In genomic region chr7:137309071-137310066, GRCm38 (mm10) we compare ENCODE assay signal across 8 mouse cellular contexts. TPM values are rescaled to one million over a fixed set of nuclear protein-coding genes. Genes with fewer than 3 reads are reported as not detected.
DNase-seq lines count a peak whose midpoint lies in the region; ATAC-seq and TF ChIP-seq lines count a peak whose summit lies in the region.

No protein-coding gene starts in this region.

- peak; percentile 57 for ATAC-seq in kidney, embryonic 16.5 days (ENCODE audit: low FRiP score, low TSS enrichment)
- ATAC-seq in hindbrain, embryonic 12.5 days (ENCODE audit: low FRiP score), result peak; percentile 49
- ATAC-seq in midbrain, embryonic 15.5 days (replicated peaks), result peak; percentile 50

- no peak for DNase-seq in kidney, adult 9 months
- DNase-seq in left cerebral cortex, postnatal 10 days (ENCODE audit: extremely low spot score in 1 of 2, low spot score in 2 of 2), result no peak
- DNase-seq in ovary, adult 18-20 months (ENCODE audit: low spot score), result no peak
- DNase-seq in cerebellum, adult 11-12 months, result no peak

- peaks cover 79% of the 10 kb centered on the region for H3K27me3 ChIP-seq in kidney, embryonic 16.5 days (ENCODE audit: insufficient read depth, low read length)
- peaks cover 12% of the 10 kb centered on the region; the same call in 1 of the 2 replicates for H3K27me3 ChIP-seq in hindbrain, embryonic 12.5 days
- H3K27me3 ChIP-seq in midbrain, embryonic 15.5 days (replicated peaks), result 0 out of 2 replicates have a peak, but pooled peaks cover 3% of the 10 kb centered on the region

- peak overlapping the region; percentile 45 for H3K9ac ChIP-seq in kidney, embryonic 16.5 days (replicated peaks; ENCODE audit: low read length)
- H3K9ac ChIP-seq in hindbrain, embryonic 12.5 days, result peak overlapping the region; percentile 97
- peak overlapping the region; percentile 73 for H3K9ac ChIP-seq in midbrain, embryonic 15.5 days

- no peaks in the 10 kb centered on the region for H3K9me3 ChIP-seq in kidney, embryonic 16.5 days (ENCODE audit: low read length)
- H3K9me3 ChIP-seq in hindbrain, embryonic 12.5 days (replicated peaks), result no peaks in the 10 kb centered on the region
- no peaks in the 10 kb centered on the region for H3K9me3 ChIP-seq in midbrain, embryonic 15.5 days

- no peak for TF ChIP-seq POLR2A in embryonic fibroblast, embryonic 13.5 days (IDR thresholded peaks at IDR 0.05; ENCODE audit: low read depth, low read length)

- 2% methylated on average over 84 of the region's 93 CpGs for WGBS in kidney, embryonic 16.5 days
- WGBS in hindbrain, embryonic 12.5 days, result under 1% methylated on average over 93 of the region's 93 CpGs
- 1% methylated on average over 88 of the region's 93 CpGs for WGBS in midbrain, embryonic 15.5 days

- TF ChIP-seq CTCF in embryonic fibroblast, embryonic 13.5 days (IDR thresholded peaks at IDR 0.05; ENCODE audit: borderline replicate concordance, insufficient read depth, low read length), result no peak

- H3K27ac ChIP-seq in kidney, embryonic 16.5 days (ENCODE audit: low read length), result no peak overlapping the region
- H3K27ac ChIP-seq in embryonic fibroblast, embryonic 13.5 days (ENCODE audit: insufficient read depth, low read length), result peak overlapping the region; percentile 13
- H3K27ac ChIP-seq in hindbrain, embryonic 12.5 days, result peak overlapping the region; percentile 94
- H3K27ac ChIP-seq in midbrain, embryonic 15.5 days, result peak overlapping the region; percentile 93

- peak overlapping the region; percentile 41 for H3K4me3 ChIP-seq in kidney, embryonic 16.5 days (ENCODE audit: low read length)
- H3K4me3 ChIP-seq in embryonic fibroblast, embryonic 13.5 days (ENCODE audit: insufficient read depth, low read length), result peak overlapping the region; percentile 67
- peak overlapping the region; percentile 91 for H3K4me3 ChIP-seq in hindbrain, embryonic 12.5 days
- H3K4me3 ChIP-seq in midbrain, embryonic 15.5 days, result peak overlapping the region; percentile 60

- intact Hi-C loops in left cerebral cortex, postnatal 10 days (cut with DNase I), result loop anchor here (5.0 to 10.0 kb wide), 2 partner anchors 107 to 485 kb away; no protein-coding TSS in a partner anchor

- peak overlapping the region; percentile 60 for H3K4me2 ChIP-seq in kidney, embryonic 16.5 days (replicated peaks; ENCODE audit: low read depth, low read length)
- peak overlapping the region; percentile 89 for H3K4me2 ChIP-seq in hindbrain, embryonic 12.5 days (replicated peaks)
- peak overlapping the region; percentile 77 for H3K4me2 ChIP-seq in midbrain, embryonic 15.5 days

- no peaks in the 10 kb centered on the region for H3K36me3 ChIP-seq in kidney, embryonic 16.5 days (ENCODE audit: insufficient read depth, low read length)
- 0 out of 2 replicates have a peak, but pooled peaks cover 5% of the 10 kb centered on the region for H3K36me3 ChIP-seq in hindbrain, embryonic 12.5 days
- H3K36me3 ChIP-seq in midbrain, embryonic 15.5 days (replicated peaks), result no peaks in the 10 kb centered on the region

- H3K4me1 ChIP-seq in kidney, embryonic 16.5 days (ENCODE audit: insufficient read depth, low read length), result peaks cover 31% of the 10 kb centered on the region
- H3K4me1 ChIP-seq in embryonic fibroblast, embryonic 13.5 days (ENCODE audit: control insufficient read depth, insufficient read depth, low read length), result peaks cover 9% of the 10 kb centered on the region
- H3K4me1 ChIP-seq in hindbrain, embryonic 12.5 days, result peaks cover 38% of the 10 kb centered on the region
- peaks cover 38% of the 10 kb centered on the region for H3K4me1 ChIP-seq in midbrain, embryonic 15.5 days

RNA-seq across cellular contexts. Expression of gene Ebf3, which starts 4.9 kb away (rescaled TPM):
- 0.45 and 0.75 TPM in 2 replicates for polyA plus RNA-seq in kidney, embryonic 16.5 days (2015; fragmentation: Nextera tagmentation; extraction: Ambion mirVana)
- 12.9 and 17.0 TPM in 2 replicates for polyA plus RNA-seq in embryonic fibroblast, embryonic 13.5 days (2011; ENCODE audit: insufficient read length, low read depth, missing spikeins)
- polyA plus RNA-seq in hindbrain, embryonic 12.5 days (2016; fragmentation: Nextera tagmentation; extraction: Ambion mirVana), result 23.0 and 23.4 TPM in 2 replicates
- polyA plus RNA-seq in midbrain, embryonic 15.5 days (2015; fragmentation: Nextera tagmentation; extraction: Ambion mirVana), result 14.6 and 14.9 TPM in 2 replicates
- total RNA-seq in left cerebral cortex, postnatal 10 days (2021), result under 1 TPM; 0.77 to 0.79 TPM

Comparison
In these comparisons a context has a peak if more than half of its experiments do, and no peak if none do; other contexts are left out.
1. H3K4me3 ChIP-seq: peak in every context shown above with its lines; median percentile 91 in hindbrain, embryonic 12.5 days; 67 in embryonic fibroblast, embryonic 13.5 days; 60 in midbrain, embryonic 15.5 days; 41 in kidney, embryonic 16.5 days.
2. H3K9ac ChIP-seq: peak in every context shown above with its lines; median percentile 97 in hindbrain, embryonic 12.5 days; 73 in midbrain, embryonic 15.5 days; 45 in kidney, embryonic 16.5 days.